Mouse (Mus musculus) forelimb bud, embryonic 11.5 days (tissue): ENCODE measurements at regions not wholly inside any gene's neighbourhood (a gene's known extent, or its start where the extent isn't known, plus 50 kb on each side); places are given as distances from the start of the nearest gene placed in this dataset.
A peak's percentile ranks its signal among the peaks of the same experiment; 100 is the strongest.

Source experiments
- DNase-seq: peaks from one replicate; pipeline ENCODE4 v3.0.0-alpha.2; 2012; ENCODE audit warnings: low read depth, low spot score

- no peak for DNase-seq
Measured at GRCm38 (mm10) chr6:135433753-135434152, 71.4 kb downstream of the Emp1 start.

GRCm38 (mm10) chr6:135436315-135436714 is 74.0 kb downstream of the Emp1 start:
- no peak for DNase-seq

DNA sequence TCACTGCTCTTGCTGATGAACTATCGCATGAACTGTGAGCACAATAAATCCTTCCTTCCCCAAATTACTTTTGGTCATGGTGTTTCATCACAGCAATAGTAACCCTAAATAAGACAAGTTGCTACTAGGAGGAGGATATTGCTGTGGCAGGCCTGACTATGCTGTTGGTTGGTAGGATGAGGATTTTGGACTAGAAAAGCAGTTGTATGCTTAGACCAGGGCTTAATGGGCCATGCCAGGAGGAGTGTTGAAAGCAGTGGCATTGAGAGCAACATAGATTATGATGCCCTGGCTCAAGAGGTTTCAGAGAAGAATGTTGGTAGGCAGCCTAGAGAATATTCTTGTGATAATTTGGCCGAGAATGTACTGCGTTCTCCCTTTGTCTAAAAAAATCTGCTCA is 75.9 kb downstream of the Emp1 start:
- DNase-seq, result no peak

- peak; percentile 29 for DNase-seq
Measured at GRCm38 (mm10) chr6:135441126-135441871, 79.0 kb downstream of the Emp1 start.

GRCm38 (mm10) chr6:135444661-135445060 is 82.3 kb downstream of the Emp1 start:
- peak; percentile 87 for DNase-seq

DNA sequence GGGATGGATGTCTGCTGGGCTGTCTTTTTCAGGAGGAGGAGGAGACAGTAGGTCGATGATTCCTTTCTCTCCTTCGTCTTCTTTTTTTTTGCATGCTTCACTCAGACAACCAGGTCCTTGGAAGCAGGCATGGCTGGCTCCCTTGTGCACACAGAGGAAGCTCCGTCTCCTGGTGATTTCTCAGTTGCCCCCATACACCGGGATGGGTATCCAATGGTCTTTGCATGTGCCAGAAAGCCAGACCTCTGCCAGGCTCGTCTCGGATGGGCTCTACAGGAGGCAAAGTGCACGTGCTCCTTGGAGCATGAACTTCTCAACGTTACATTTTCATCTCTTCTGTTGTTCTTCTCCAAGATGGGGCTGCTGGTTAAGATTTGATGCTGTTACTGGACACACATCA is 82.7 kb downstream of the Emp1 start:
- DNase-seq, result no peak

DNA sequence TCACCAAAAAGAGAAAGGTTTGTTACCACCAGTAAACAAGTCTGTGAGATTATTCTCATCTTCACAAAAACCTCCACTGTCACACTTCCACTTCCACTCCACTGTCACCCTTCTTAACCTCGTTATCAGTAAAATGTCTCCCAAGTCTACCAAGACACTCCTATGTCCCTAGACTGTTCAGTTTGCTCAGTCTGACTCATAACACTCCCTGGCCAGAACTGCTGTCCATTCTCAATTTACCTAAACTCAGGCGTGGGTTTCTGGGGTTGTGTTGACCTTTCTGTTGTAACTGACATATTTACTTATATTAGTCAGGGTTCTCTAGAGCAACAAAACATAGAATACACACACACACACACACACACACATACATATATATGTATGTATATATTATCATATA is 85.5 kb downstream of the Emp1 start:
- DNase-seq, result no peak

GRCm38 (mm10) chr6:135449228-135449627 is 86.9 kb downstream of the Emp1 start:
- DNase-seq, result no peak

DNA sequence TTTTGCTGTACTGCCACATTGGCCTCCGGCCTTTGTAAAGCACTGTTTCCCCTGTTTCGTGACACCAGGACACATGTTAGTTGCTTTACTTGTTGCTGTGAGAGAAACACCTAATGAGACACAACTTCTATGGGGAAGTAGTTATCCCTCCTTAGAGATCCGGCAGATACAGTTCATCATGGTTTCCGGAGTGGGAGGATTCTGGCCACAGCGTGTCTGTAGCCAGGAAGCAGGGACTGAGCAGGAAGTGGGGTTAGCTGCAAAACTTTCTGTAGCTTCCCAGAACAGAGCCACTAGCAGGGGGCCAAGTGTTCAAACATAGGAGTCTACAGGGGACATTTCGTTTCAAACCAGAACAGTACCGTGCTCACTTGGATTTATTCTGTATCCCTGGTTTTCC is 88.2 kb downstream of the Emp1 start:
- DNase-seq, result no peak

DNA sequence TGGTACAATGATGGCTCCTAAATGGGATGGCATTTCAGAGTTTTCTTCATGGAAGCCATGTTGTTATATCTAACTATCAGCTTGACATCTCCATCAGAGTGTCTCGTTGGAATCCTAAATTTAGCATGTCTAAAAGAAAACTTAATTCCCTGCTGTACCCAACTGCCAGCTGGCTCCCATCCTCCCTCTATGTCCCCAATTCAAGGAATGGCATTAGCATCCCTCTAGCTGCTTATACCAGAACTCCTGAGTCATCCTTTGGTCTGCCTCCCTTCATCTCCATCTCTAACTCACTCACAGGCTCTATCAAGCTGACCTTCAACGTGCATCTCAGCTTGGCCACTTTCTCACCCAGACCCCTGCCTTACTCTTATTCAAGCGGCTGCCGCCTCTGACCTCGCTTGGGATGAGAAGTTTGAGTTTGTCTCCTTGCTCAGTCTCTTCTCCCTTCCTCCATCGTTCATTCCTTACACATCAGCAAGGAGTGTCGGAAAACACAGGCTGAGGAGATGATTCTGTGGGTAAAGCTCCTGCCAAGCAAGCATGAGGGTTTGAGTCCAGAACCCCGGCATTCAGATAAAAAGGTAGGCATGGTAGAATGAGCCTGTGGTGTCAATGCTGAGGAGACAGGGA is 88.9 kb downstream of the Emp1 start:
- no peak for DNase-seq

DNA sequence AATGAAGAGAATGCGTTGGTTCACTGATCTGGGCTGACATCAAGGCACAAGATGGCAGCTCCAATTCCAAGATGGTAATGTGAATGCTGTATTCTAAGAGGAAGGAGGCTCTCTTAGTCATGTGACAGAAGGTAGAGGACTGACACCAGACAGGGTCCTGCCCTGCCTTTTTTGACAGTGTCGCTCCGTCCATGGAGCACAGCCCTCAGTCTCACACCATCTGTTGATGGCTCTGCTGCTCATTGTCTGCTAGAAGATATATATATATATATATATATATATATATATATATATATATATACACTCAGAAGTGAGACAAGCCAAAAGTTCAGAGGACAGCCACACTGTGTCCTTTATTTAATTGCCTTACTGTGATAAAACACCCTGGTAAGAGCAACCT is 90.7 kb downstream of the Emp1 start:
- DNase-seq, result no peak

DNA sequence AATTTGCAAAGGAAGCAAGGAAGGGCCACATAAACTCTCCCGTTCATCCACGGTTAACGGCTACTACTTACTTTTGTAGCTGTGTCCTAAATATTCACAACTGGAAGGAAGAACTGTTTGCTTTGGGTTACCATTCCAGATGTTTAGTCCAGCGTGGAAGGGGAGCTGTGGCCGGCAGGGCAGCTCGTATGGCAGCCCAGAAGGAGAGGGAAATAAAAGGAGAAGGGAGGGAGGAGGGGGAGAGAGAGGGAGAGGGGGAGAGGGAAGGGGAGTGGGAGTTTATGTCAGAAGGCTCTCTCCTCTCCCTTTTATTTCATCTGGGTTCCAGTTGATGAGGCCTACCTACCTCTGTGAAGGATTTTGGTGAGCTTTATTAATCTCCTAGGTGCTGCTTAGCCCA is 110.2 kb downstream of the Emp1 start:
- no peak for DNase-seq

DNA sequence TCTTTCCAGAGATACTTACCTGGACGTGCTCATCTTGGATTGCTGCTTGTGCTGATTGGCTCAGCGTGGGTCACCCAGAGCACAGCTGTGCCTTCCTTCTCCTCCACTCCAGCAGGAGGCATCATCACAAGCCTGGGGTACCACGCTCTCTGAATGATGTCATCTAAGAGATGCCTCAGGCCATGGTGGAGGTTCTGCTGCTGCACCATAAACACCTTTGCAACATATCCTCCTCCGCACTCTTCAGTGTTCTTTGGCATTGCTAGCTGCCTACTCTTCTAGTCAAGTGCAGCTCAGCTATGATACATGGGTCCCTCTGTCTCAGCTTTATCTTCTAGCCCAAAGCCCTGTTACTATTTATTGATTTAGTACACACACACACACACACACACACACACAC is 110.8 kb downstream of the Emp1 start:
- no peak for DNase-seq

- DNase-seq, result no peak
Measured at GRCm38 (mm10) chr6:135488795-135489194, 126.5 kb downstream of the Emp1 start.

GRCm38 (mm10) chr6:135493983-135494382 is 131.6 kb downstream of the Emp1 start:
- DNase-seq, result no peak

GRCm38 (mm10) chr6:135495841-135496240 is 133.5 kb downstream of the Emp1 start:
- no peak for DNase-seq

DNA sequence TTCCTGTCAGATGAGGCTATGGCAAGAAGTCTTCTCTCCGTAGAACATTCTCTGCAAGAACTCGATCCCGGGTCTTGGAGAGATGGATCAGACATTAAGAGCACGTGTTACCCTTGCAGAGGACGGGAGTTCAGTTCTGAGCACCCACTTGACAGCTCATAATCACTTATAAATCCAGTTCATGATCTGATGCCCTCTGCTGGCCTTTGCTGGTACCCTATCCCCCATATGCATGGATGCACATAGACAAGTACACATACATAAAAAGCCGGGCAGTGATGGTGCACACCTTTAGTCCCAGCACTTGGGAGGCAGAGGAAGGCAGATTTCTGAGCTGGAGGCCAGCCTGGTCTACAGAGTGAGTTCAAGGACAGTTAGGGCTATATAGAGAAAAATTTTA is 136.2 kb downstream of the Emp1 start:
- no peak for DNase-seq

DNA sequence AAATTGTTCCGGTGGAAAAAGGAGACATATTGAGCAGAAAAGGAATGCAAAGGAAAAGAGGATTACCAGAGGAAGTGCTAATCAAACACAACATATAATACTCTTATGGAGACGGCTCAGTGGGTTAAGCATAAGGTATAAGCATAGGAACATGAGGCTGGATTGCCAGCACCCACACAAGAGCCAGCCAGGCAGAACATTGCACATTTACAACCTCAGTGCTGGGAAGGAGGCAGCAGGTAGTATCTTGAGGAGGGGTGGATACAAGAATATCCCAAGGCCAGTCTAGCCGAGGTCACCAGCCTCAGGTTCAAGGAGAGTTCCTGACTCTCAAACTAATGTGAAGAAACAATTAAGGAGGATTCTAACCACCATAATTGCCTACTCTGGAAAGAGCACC is 138.0 kb downstream of the Emp1 start:
- DNase-seq, result no peak

GRCm38 (mm10) chr6:135501791-135502190 is 139.4 kb downstream of the Emp1 start:
- DNase-seq, result no peak

DNA sequence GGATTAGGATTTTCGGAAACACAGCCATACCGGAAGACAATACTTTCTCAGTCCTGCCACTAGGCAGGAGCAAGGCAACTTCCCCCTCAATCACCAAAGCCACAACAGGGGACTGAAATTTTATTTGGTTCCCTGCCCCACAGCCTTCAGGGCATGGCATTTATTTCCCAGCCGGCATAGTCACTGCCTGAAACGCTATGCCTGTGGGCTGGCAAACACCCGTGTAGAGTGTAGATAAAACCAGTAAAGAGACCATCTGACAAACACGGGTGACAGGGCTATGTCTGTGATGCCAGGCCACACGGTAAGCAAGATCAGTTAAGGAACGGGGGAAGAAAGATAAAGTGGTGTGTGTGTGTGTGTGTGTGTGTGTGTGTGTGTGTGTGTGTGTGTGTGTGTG is 140.1 kb downstream of the Emp1 start:
- DNase-seq, result peak; percentile 58

DNA sequence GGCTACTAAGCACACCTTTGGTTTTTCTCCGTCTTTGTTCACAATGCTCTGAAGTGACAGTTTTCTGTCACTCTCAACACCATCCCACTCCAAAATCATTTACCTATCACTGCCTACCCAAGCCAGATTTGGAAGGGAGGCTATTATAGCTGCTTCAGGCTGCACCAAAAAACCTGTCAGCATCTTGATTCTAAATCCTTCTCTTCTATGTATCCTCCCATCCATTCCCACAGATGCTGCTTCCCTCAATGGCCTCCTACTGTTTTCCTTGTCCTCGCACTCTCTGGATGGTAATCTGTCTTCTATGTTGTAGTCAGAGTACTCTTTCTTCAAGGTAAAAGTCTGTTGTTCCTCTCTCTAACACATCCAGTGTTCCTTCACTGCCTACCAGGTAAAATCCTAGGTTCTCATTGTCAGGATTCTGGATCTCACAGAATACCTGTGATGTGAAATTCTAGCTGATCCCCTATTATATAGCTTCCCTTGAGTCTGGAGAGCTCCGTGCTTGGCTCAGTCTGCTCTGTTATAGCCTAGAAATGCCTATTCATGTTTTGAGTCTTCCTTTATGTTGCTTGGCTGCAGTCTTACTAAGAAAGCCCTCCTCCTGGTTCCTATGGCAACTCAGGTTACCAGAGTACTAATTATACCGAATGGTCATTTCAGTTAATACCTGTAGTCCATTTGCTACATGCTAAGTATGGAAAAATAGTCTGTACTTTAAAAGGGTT is 156.5 kb downstream of the Emp1 start:
- DNase-seq, result no peak

DNA sequence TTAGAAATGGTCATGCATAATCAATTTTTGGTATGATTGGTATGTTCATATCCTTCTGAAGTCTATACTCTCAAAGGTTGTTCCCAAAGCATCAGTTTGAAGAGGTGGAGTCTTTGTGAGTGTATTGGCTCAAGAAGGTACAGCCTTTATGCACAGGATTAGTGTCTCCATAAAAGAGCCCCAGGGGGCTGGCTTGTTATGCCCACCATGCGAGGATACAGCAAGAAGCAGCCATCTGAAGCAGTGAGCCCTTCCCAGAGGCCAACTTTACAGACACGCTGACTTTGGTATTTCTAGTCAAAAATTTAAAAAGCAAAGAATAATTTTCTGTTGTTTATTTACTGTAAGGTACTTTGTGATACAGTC is 157.1 kb downstream of the Emp1 start:
- DNase-seq, result no peak

DNA sequence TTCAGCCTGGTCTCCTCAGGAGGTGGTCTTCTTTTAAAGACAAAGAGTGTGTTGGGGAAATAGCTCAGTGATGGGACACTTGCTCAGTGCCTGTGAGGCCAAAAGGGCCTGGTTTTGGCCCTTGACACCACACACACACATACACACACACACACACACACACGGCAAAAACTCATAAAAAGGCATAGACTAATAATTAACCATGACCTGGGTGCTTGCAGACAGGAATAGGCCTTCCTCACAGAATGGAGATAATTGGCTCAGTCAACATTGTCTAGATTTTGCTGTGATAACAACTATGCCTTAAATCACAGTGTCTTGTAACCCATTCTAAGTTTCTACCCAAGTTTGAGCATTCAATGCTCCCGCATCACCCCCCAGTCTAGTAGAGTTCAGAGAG is 158.5 kb downstream of the Emp1 start:
- no peak for DNase-seq
